9 mouse cellular contexts compared by ENCODE assay signal in genomic region chr11:87734346-87734745, GRCm38 (mm10). TPM values are rescaled to one million over a fixed set of nuclear protein-coding genes. Genes with fewer than 3 reads are reported as not detected.
DNase-seq lines count a peak whose midpoint lies in the region; ATAC-seq and TF ChIP-seq lines count a peak whose summit lies in the region.
"Had no signal": no experiment of that assay in that cellular context is flagged by ENCODE, and none has a peak within 500 bp of the region (broad histone marks: within the 10 kb centered on the region; RNA-seq: fewer than 3 reads in every experiment).

No protein-coding gene starts in this region.

- intact Hi-C loops in heart, adult 2 months (cut with DNase I): no loop called here

- H3K27me3 ChIP-seq in heart, embryonic 14.5 days (ENCODE audit: control insufficient read depth, insufficient read depth, low read length): no peaks in the 10 kb centered on the region
- no peaks in the 10 kb centered on the region; the same call in 1 of the 2 replicates for H3K27me3 ChIP-seq in heart, adult 2 months (ENCODE audit: control insufficient read depth, insufficient read depth, low read length)
- no peaks in the 10 kb centered on the region for H3K27me3 ChIP-seq in midbrain, postnatal 0 days (ENCODE audit: insufficient read depth, low read length)

- peaks cover 7 to 14% of the 10 kb centered on the region in 2 experiments for H3K4me1 ChIP-seq in heart, embryonic 14.5 days (ENCODE audit: control insufficient read depth in 2 of 2, insufficient read depth in 2 of 2, low read length in 2 of 2)
- H3K4me1 ChIP-seq in heart, adult 2 months (ENCODE audit: control insufficient read depth, insufficient read depth, low read length): no peaks in the 10 kb centered on the region
- peaks cover 11% of the 10 kb centered on the region for H3K4me1 ChIP-seq in bone marrow, adult 2 months (ENCODE audit: control insufficient read depth, insufficient read depth, low read length)
- peaks cover 6% of the 10 kb centered on the region; the same call in 1 of the 2 replicates for H3K4me1 ChIP-seq in midbrain, postnatal 0 days (ENCODE audit: insufficient read depth, low read length)

- DNase-seq in heart, adult 2 months: no peak
- DNase-seq in midbrain, postnatal 0 days (ENCODE audit: low spot score): no peak
- no peak for DNase-seq in left cerebral cortex, adult 11 months (ENCODE audit: low spot score)
- no peak for DNase-seq in embryo, embryonic 10.5 days (ENCODE audit: low spot score)
- DNase-seq in gastrocnemius, postnatal 4 days (ENCODE audit: low spot score in 2 of 2): no peak
- DNase-seq: lung, postnatal 10 days had no signal

- H3K36me3 ChIP-seq in heart, embryonic 14.5 days (ENCODE audit: control insufficient read depth, insufficient read depth, low read length): peaks cover 2% of the 10 kb centered on the region
- H3K36me3 ChIP-seq in heart, adult 2 months (ENCODE audit: control insufficient read depth, insufficient read depth, low read length): no peaks in the 10 kb centered on the region
- H3K36me3 ChIP-seq in midbrain, postnatal 0 days (ENCODE audit: insufficient read depth, low read length): peaks cover 2% of the 10 kb centered on the region; the same call in 1 of the 2 replicates

- 47% methylated on average over 5 of the region's 5 CpGs for WGBS in heart, embryonic 14.5 days
- 39% methylated on average over 5 of the region's 5 CpGs for WGBS in heart, adult 2 months
- 6% methylated on average over 5 of the region's 5 CpGs for WGBS in bone marrow, adult 2 months
- 60% methylated on average over 5 of the region's 5 CpGs for WGBS in midbrain, postnatal 0 days

- ATAC-seq in heart, embryonic 14.5 days (ENCODE audit: insufficient number of reproducible peaks, insufficient read depth, low FRiP score, low read depth): no peak
- ATAC-seq in inflammation-experienced regulatory T-cells, adult 6 months: peak; percentile 19
- no peak for ATAC-seq in midbrain, postnatal 0 days (ENCODE audit: low FRiP score)

- H3K9me3 ChIP-seq in heart, embryonic 14.5 days (ENCODE audit: control insufficient read depth, low read length): no peaks in the 10 kb centered on the region
- no peaks in the 10 kb centered on the region for H3K9me3 ChIP-seq in midbrain, postnatal 0 days (ENCODE audit: low read length)

- no peak for TF ChIP-seq EP300 in heart, adult 2 months (IDR thresholded peaks at IDR 0.05; ENCODE audit: insufficient read depth, low read depth, low read length)

- no peak for TF ChIP-seq CTCF in heart, adult 2 months (IDR thresholded peaks at IDR 0.05)
- no peak for TF ChIP-seq CTCF in bone marrow, adult 2 months (IDR thresholded peaks at IDR 0.05; ENCODE audit: control insufficient read depth, insufficient read depth, low read length)
- no peak for TF ChIP-seq CTCF in midbrain, postnatal 0 days (IDR thresholded peaks at IDR 0.05)

- H3K9ac ChIP-seq in heart, embryonic 14.5 days (ENCODE audit: low read length): peak overlapping the region; percentile 49; the same call in 1 of the 2 replicates
- H3K9ac ChIP-seq in heart, adult 2 months (ENCODE audit: low read depth, low read length): no peak overlapping the region
- no peak overlapping the region for H3K9ac ChIP-seq in midbrain, postnatal 0 days (replicated peaks; ENCODE audit: low read length, poor library complexity, severe bottlenecking)

- no peaks in the 10 kb centered on the region for H3K79me2 ChIP-seq in heart, adult 2 months (replicated peaks; ENCODE audit: control insufficient read depth, insufficient read depth, low read length)

- no peak overlapping the region for H3K27ac ChIP-seq in heart, embryonic 14.5 days (replicated peaks in 1 of 2; ENCODE audit: control insufficient read depth in 1 of 2, insufficient read depth in 1 of 2, low read depth in 2 of 2, low read length in 2 of 2)
- H3K27ac ChIP-seq in heart, adult 2 months: no peak overlapping the region
- peak overlapping the region; percentile 48 for H3K27ac ChIP-seq in bone marrow, adult 2 months (ENCODE audit: control insufficient read depth, insufficient read depth, low read depth, low read length, poor library complexity)
- no peak overlapping the region for H3K27ac ChIP-seq in midbrain, postnatal 0 days (ENCODE audit: low read depth, low read length)

- TF ChIP-seq POLR2A in heart, adult 2 months (IDR thresholded peaks at IDR 0.05; ENCODE audit: insufficient read depth, low read depth, low read length): no peak
- no peak for TF ChIP-seq POLR2A in bone marrow, adult 2 months (IDR thresholded peaks at IDR 0.05; ENCODE audit: borderline replicate concordance, control insufficient read depth, low read depth, low read length)

- H3K4me3 ChIP-seq in heart, embryonic 14.5 days (ENCODE audit: control insufficient read depth in 1 of 2, insufficient read depth in 1 of 2, low read depth in 1 of 2, low read length in 2 of 2): peak overlapping the region; percentile 10 to 26; a peak in 2 of 4 replicates
- no peak overlapping the region for H3K4me3 ChIP-seq in heart, adult 2 months
- H3K4me3 ChIP-seq in bone marrow, adult 2 months (replicated peaks; ENCODE audit: control insufficient read depth, low read depth, low read length): peak overlapping the region; percentile 37
- no peak overlapping the region for H3K4me3 ChIP-seq in midbrain, postnatal 0 days (ENCODE audit: low read depth, low read length)

- H3K4me2 ChIP-seq in heart, embryonic 14.5 days (ENCODE audit: low read length): peak overlapping the region; percentile 48
- H3K4me2 ChIP-seq in midbrain, postnatal 0 days (ENCODE audit: low read depth, low read length, poor library complexity, severe bottlenecking): peak overlapping the region; percentile 31

RNA-seq across cellular contexts. Expression of gene Supt4a, which starts 3.0 kb away (rescaled TPM):
- 116 and 124 TPM in 2 replicates for polyA plus RNA-seq in heart, embryonic 14.5 days (2014; fragmentation: Nextera tagmentation; extraction: Ambion mirVana)
- 10 to 100 TPM; 41.4 to 44.6 TPM for total RNA-seq in heart, adult 2 months (2021)
- 47.5 and 80.4 TPM in 2 replicates for polyA plus RNA-seq in heart, adult 2 months (2012; rRNA removed)
- 38.9 and 127 TPM in 2 replicates for polyA plus RNA-seq in bone marrow, adult 2 months (2011; ENCODE audit: insufficient read depth, insufficient read length, low replicate concordance, missing spikeins)
- polyA plus RNA-seq in inflammation-experienced regulatory T-cells, adult 6 months (2017; shearing (Covaris generic)): 100 to 1,000 TPM; 357 to 377 (median 371) TPM
- total RNA-seq in midbrain, postnatal 0 days (2014; rRNA removed): 47.8 and 55.4 TPM in 2 replicates
- polyA plus RNA-seq in midbrain, postnatal 0 days (2015; fragmentation: Nextera tagmentation; extraction: Ambion mirVana): 122 and 128 TPM in 2 replicates
- total RNA-seq in gastrocnemius, postnatal 4 days (2021): 10 to 100 TPM; 52.1 to 55.5 TPM

RNA-seq across cellular contexts. Expression of gene Tspoap1, which starts 26.0 kb away (rescaled TPM):
- polyA plus RNA-seq in heart, embryonic 14.5 days (2014; fragmentation: Nextera tagmentation; extraction: Ambion mirVana): 0.09 and 0.26 TPM in 2 replicates
- not detected for total RNA-seq in heart, adult 2 months (2021)
- polyA plus RNA-seq in heart, adult 2 months (2012; rRNA removed): 0.09 and 0.66 TPM in 2 replicates
- 18.0 and 50.9 TPM in 2 replicates for polyA plus RNA-seq in bone marrow, adult 2 months (2011; ENCODE audit: insufficient read depth, insufficient read length, low replicate concordance, missing spikeins)
- polyA plus RNA-seq in inflammation-experienced regulatory T-cells, adult 6 months (2017; shearing (Covaris generic)): 1 to 10 TPM; 1.7 to 3.8 (median 3.4) TPM
- total RNA-seq in midbrain, postnatal 0 days (2014; rRNA removed): 206 and 215 TPM in 2 replicates
- 47.3 and 57.8 TPM in 2 replicates for polyA plus RNA-seq in midbrain, postnatal 0 days (2015; fragmentation: Nextera tagmentation; extraction: Ambion mirVana)
- under 1 TPM; 0.18 to 0.39 TPM for total RNA-seq in gastrocnemius, postnatal 4 days (2021)

RNA-seq across cellular contexts. Expression of gene Mpo, which starts 59.0 kb away (rescaled TPM):
- 0.09 and 1.00 TPM in 2 replicates for polyA plus RNA-seq in heart, embryonic 14.5 days (2014; fragmentation: Nextera tagmentation; extraction: Ambion mirVana)
- not detected for total RNA-seq in heart, adult 2 months (2021)
- polyA plus RNA-seq in heart, adult 2 months (2012; rRNA removed): 0.10 TPM in 1 of 2 replicates, not detected in the other
- polyA plus RNA-seq in bone marrow, adult 2 months (2011; ENCODE audit: insufficient read depth, insufficient read length, low replicate concordance, missing spikeins): 330 and 630 TPM in 2 replicates
- polyA plus RNA-seq in inflammation-experienced regulatory T-cells, adult 6 months (2017; shearing (Covaris generic)): not detected
- total RNA-seq in midbrain, postnatal 0 days (2014; rRNA removed): 0.19 TPM in 1 of 2 replicates, not detected in the other
- polyA plus RNA-seq in midbrain, postnatal 0 days (2015; fragmentation: Nextera tagmentation; extraction: Ambion mirVana): 0.20 TPM in 1 of 2 replicates, not detected in the other
- under 1 TPM; 0.34 to 0.93 TPM for total RNA-seq in gastrocnemius, postnatal 4 days (2021)

Comparison
In these comparisons a context has a peak if more than half of its experiments do, and no peak if none do; other contexts are left out.
1. H3K4me3 ChIP-seq: peak in heart, embryonic 14.5 days (2 of 2) and bone marrow, adult 2 months (single experiment); none in heart, adult 2 months (single experiment) and midbrain, postnatal 0 days (single experiment).
2. RNA of gene Mpo, which starts 59.0 kb away (polyA plus RNA-seq): 330 to 630 TPM in bone marrow, adult 2 months; 0.09 to 1.00 TPM in heart, embryonic 14.5 days, 0.10 TPM in heart, adult 2 months, not detected in inflammation-experienced regulatory T-cells, adult 6 months and 0.20 TPM in midbrain, postnatal 0 days; every median in the first group is over 100 times any median in the second.